Mouse (Mus musculus) liver, postnatal 0 days (tissue): Measurements from ENCODE around the gene Gm20388. TPM values are rescaled to one million over a fixed set of nuclear protein-coding genes. Genes with fewer than 3 reads are reported as not detected.

Experiments used
- ATAC-seq: fragments of 200-750 bp; cut with Nextera tagmentation; 2 replicates; pipeline ENCODE4 v1.8.0; 2017; ENCODE audit warnings: mild to moderate bottlenecking, moderate library complexity
- DNase-seq: peaks from one replicate; pipeline ENCODE4 v3.0.0-alpha.2; 2016
- H3K27ac ChIP-seq: fragments of 300-500 bp; sonication (generic); 2 replicates; pipeline ENCODE4 v1.5.1; 2014; ENCODE audit warnings: antibody characterized with exemption, moderate library complexity, mild to moderate bottlenecking, low read depth
- H3K27me3 ChIP-seq: fragments of 300-500 bp; sonication (generic); 2 replicates; pipeline ENCODE4 v1.6.1; 2014; ENCODE audit warnings: low read length, control low read depth, mixed read lengths; ENCODE audit not compliant: insufficient read depth
- H3K36me3 ChIP-seq: fragments of 300-500 bp; sonication (generic); replicated peaks from 2 replicates; pipeline ENCODE4 v1.6.1; 2014; ENCODE audit warnings: mild to moderate bottlenecking, control low read depth, low read length, moderate library complexity, mixed read lengths; ENCODE audit not compliant: insufficient read depth
- H3K4me1 ChIP-seq: fragments of 300-500 bp; sonication (generic); 2 replicates; pipeline ENCODE4 v1.6.1; 2014; ENCODE audit warnings: antibody characterized with exemption, mild to moderate bottlenecking, control low read depth; ENCODE audit not compliant: insufficient read depth
- H3K4me2 ChIP-seq: fragments of 300-500 bp; sonication (generic); 2 replicates; pipeline ENCODE4 v1.6.1; 2014; ENCODE audit warnings: low read depth, mild to moderate bottlenecking, low read length, moderate library complexity, mixed read lengths
- H3K4me3 ChIP-seq: fragments of 300-500 bp; sonication (generic); 2 replicates; pipeline ENCODE4 v1.5.1; 2014; ENCODE audit warnings: low read depth, low read length
- H3K9ac ChIP-seq: fragments of 300-500 bp; sonication (generic); replicated peaks from 2 replicates; pipeline ENCODE4 v1.6.1; 2014; ENCODE audit warnings: mild to moderate bottlenecking, moderate library complexity
- H3K9me3 ChIP-seq: fragments of 300-500 bp; sonication (generic); 2 replicates; pipeline ENCODE4 v1.6.1; 2016; ENCODE audit warnings: mild to moderate bottlenecking, control low read depth, low read length, mixed read lengths
- CTCF ChIP-seq: sonication (generic); IDR thresholded peaks from 2 replicates; pipeline ENCODE4 v1.5.1; 2016; ENCODE audit warnings: antibody characterized with exemption, low read depth
- EP300 ChIP-seq: IDR thresholded peaks from 2 replicates; pipeline ENCODE4 v1.6.1; 2016; ENCODE audit warnings: antibody characterized with exemption, low read depth, mild to moderate bottlenecking
- WGBS: fragments of 180-500 bp; shearing (Covaris S2); extraction: QIAGEN DNeasy Blood & Tissue Kit; methylation state at CpG from one replicate; pipeline ENCODE4 v1.1.7; 2014; ENCODE audit not compliant: insufficient replicate concordance; 5-methylcytosine and 5-hydroxymethylcytosine counted together
- polyA plus RNA-seq: library from polyadenylated mRNA; unstranded; fragments of >200 nt; fragmentation: Nextera tagmentation; extraction: Ambion mirVana; gene quantifications from 2 replicates; pipeline ENCODE4 v1.2.1, GENCODE M21; 2015

Gene Gm20388
- polyA plus RNA-seq, 1 experiment from 2014 or later = not detected

- Histone ChIP-seq H3K4me1 (no peaks in the 10 kb centered on the region), H3K9me3 (peaks cover 4% of the 10 kb centered on the region; the same call in 1 of the 2 replicates), H3K27me3 (no peaks in the 10 kb centered on the region), H3K4me2 (no peak overlapping the region), H3K4me3 (no peak overlapping the region), H3K27ac (no peak overlapping the region), H3K36me3 (no peaks in the 10 kb centered on the region), H3K9ac (no peak overlapping the region)
- DNase-seq = peak; percentile 25
- no peak for ATAC-seq
- TF ChIP-seq EP300 = no peak
- peak; percentile 38 for TF ChIP-seq CTCF
- WGBS = 70% methylated on average over 9 of the region's 9 CpGs
Measured at GRCm38 (mm10) chr8:121047441-121047840, 1136.8 kb downstream of the Gm20388 start.

DNA sequence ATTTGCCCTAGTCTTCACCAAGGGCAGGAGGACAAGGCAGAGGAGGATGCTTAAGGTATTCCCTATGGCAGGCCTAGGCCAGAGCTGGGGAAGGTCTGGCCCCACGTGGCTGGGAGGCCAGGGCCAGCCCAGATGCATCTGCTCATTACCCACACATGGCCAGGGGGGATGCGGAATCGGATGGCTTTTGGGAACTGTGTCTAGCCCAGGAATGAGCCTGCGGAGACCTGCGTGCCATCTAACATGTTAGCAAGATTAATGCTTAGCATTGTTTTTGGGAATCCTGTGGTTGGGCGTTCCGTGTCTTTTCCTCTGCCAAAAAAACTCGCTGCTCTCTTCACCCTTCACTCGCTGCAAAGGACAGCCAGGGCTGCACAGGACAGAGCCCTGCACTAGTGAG, 1147.4 kb downstream of the Gm20388 start:
- 0 out of 2 replicates have a peak, but pooled peaks cover 2% of the 10 kb centered on the region for H3K27me3 ChIP-seq
- no peaks in the 10 kb centered on the region for H3K36me3 ChIP-seq
- no peaks in the 10 kb centered on the region for H3K4me1 ChIP-seq
- H3K9me3 ChIP-seq = no peaks in the 10 kb centered on the region
- no peak overlapping the region for H3K4me2 ChIP-seq
- DNase-seq (no peak), ATAC-seq (no peak)
- H3K27ac ChIP-seq = no peak overlapping the region
- TF ChIP-seq EP300 (no peak), CTCF (no peak)
- WGBS = 74% methylated on average over 9 of the region's 9 CpGs
- H3K9ac ChIP-seq = no peak overlapping the region
- H3K4me3 ChIP-seq = no peak overlapping the region

- 84% methylated on average over 7 of the region's 7 CpGs for WGBS
- no peak overlapping the region for H3K9ac ChIP-seq
- no peaks in the 10 kb centered on the region for H3K36me3 ChIP-seq
- no peak overlapping the region for H3K4me2 ChIP-seq
- no peak overlapping the region for H3K27ac ChIP-seq
- ATAC-seq (no peak), DNase-seq (no peak)
- H3K4me1 ChIP-seq = no peaks in the 10 kb centered on the region
- H3K27me3 ChIP-seq = 0 out of 2 replicates have a peak, but pooled peaks cover 2% of the 10 kb centered on the region
- H3K4me3 ChIP-seq = no peak overlapping the region
- no peaks in the 10 kb centered on the region for H3K9me3 ChIP-seq
- TF ChIP-seq EP300 (no peak), CTCF (no peak)
Measured at GRCm38 (mm10) chr8:121059098-121059497, 1148.5 kb downstream of the Gm20388 start.

DNA sequence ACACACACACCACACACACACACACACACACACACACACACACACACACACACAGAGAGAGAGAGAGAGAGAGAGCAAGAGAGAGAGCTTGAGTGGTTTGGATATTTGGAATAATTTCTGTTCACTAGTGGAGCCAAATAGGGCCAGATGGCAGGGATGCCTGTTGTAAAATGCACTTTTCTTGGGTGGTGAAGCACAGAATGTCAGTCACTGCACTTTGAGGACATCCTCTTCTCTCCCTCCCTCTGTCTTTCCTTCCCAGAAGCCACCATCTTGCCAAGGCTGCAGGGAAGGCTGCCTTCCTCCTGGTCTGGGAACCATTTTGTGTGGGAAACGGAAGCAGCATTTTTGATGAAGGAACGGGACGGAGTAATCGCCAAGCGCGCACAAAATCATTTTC, 1151.9 kb downstream of the Gm20388 start:
- H3K27me3 ChIP-seq = 0 out of 2 replicates have a peak, but pooled peaks cover 2% of the 10 kb centered on the region
- no peak overlapping the region for H3K4me2 ChIP-seq
- H3K9ac ChIP-seq = no peak overlapping the region
- no peaks in the 10 kb centered on the region for H3K36me3 ChIP-seq
- H3K27ac ChIP-seq = no peak overlapping the region
- 92% methylated on average over 6 of the region's 6 CpGs for WGBS
- no peaks in the 10 kb centered on the region for H3K9me3 ChIP-seq
- TF ChIP-seq CTCF (no peak), EP300 (no peak)
- ATAC-seq (no peak), DNase-seq (no peak)
- no peak overlapping the region for H3K4me3 ChIP-seq
- H3K4me1 ChIP-seq = no peaks in the 10 kb centered on the region

- H3K27ac ChIP-seq = no peak overlapping the region
- H3K4me2 ChIP-seq = no peak overlapping the region
- H3K27me3 ChIP-seq = 0 out of 2 replicates have a peak, but pooled peaks cover 2% of the 10 kb centered on the region
- WGBS = 79% methylated on average over 13 of the region's 13 CpGs
- H3K36me3 ChIP-seq = no peaks in the 10 kb centered on the region
- no peaks in the 10 kb centered on the region for H3K9me3 ChIP-seq
- H3K9ac ChIP-seq = no peak overlapping the region
- no peak for TF ChIP-seq CTCF
- TF ChIP-seq EP300 = no peak
- DNase-seq (no peak), ATAC-seq (no peak)
- no peaks in the 10 kb centered on the region for H3K4me1 ChIP-seq
- no peak overlapping the region for H3K4me3 ChIP-seq
Measured at GRCm38 (mm10) chr8:121063649-121064048, 1153.0 kb downstream of the Gm20388 start.

DNA sequence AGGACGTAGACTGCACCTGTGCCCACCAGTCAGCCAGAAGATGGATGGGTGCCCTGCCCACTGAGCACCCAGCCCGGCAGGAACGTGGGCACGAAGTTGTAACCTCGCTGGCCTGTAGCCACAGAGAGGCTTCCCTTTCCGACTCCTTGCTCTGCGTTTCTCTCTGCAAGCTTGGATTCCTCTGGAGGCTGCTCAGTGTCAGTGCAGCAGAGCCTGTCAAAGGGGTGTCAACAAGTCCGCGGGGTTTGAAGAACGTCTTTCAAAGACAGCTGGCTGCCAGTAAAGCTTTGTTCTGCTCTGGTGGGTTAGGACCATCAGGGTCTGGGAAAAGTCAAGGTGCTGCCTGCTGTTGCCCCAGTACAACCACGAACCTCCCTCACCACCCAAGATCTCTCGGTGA, 1160.8 kb downstream of the Gm20388 start:
- Histone ChIP-seq H3K27me3 (peaks cover 66% of the 10 kb centered on the region), H3K4me3 (no peak overlapping the region), H3K9me3 (no peaks in the 10 kb centered on the region), H3K4me1 (0 out of 2 replicates have a peak, but pooled peaks cover 2% of the 10 kb centered on the region), H3K4me2 (no peak overlapping the region), H3K27ac (0 out of 2 replicates have a peak overlapping the region, but pooled peaks have one; percentile 6), H3K9ac (no peak overlapping the region), H3K36me3 (no peaks in the 10 kb centered on the region)
- no peak for ATAC-seq
- whole genome bisulfite sequencing = 7% methylated on average over 12 of the region's 12 CpGs
- TF ChIP-seq CTCF = peak; percentile 37
- no peak for TF ChIP-seq EP300
- no peak for DNase-seq
